Mouse (Mus musculus): ENCODE results near the gene Pimreg. TPM values are rescaled to one million over a fixed set of nuclear protein-coding genes. Genes with fewer than 3 reads are reported as not detected.

Gene Pimreg
- polyA plus RNA-seq, 1 experiment from 2014 or later = 2.8 TPM

- H3K27ac ChIP-seq = no peak overlapping the region
- H3K79me2 ChIP-seq (ENCODE audit: inconsistent target) = no peaks in the 10 kb centered on the region
- H3K36me3 ChIP-seq (ENCODE audit: inconsistent target) = no peaks in the 10 kb centered on the region
- WGBS (ENCODE audit: missing documents) = 86% methylated on average over 9 of the region's 9 CpGs
- H3K4me3 ChIP-seq (ENCODE audit: inconsistent target) = no peak overlapping the region
Measured at GRCm38 (mm10) chr11:72017253-72017601, 24.6 kb upstream of the Pimreg start.

GRCm38 (mm10) chr11:72021015-72021414, 20.8 kb upstream of the Pimreg start:
- no peak overlapping the region for H3K4me3 ChIP-seq (ENCODE audit: inconsistent target)
- no peaks in the 10 kb centered on the region for H3K79me2 ChIP-seq (ENCODE audit: inconsistent target)
- H3K36me3 ChIP-seq (ENCODE audit: inconsistent target) = no peaks in the 10 kb centered on the region
- WGBS (ENCODE audit: missing documents) = 75% methylated on average over 4 of the region's 4 CpGs
- H3K27ac ChIP-seq = no peak overlapping the region

- no peaks in the 10 kb centered on the region for H3K79me2 ChIP-seq (ENCODE audit: inconsistent target)
- no peak overlapping the region for H3K4me3 ChIP-seq (ENCODE audit: inconsistent target)
- WGBS (ENCODE audit: missing documents) = 95% methylated on average over 5 of the region's 6 CpGs
- H3K27ac ChIP-seq = no peak overlapping the region
- H3K36me3 ChIP-seq (ENCODE audit: inconsistent target) = no peaks in the 10 kb centered on the region
Measured at GRCm38 (mm10) chr11:72022827-72023226, 19.0 kb upstream of the Pimreg start.

- no peak overlapping the region for H3K4me3 ChIP-seq (ENCODE audit: inconsistent target)
- 22% methylated on average over 9 of the region's 10 CpGs for WGBS (ENCODE audit: missing documents)
Measured at GRCm38 (mm10) chr11:72023581-72023980, 18.3 kb upstream of the Pimreg start.

GRCm38 (mm10) chr11:72024193-72024781, 17.5 kb upstream of the Pimreg start:
- Histone ChIP-seq H3K36me3 (ENCODE audit: inconsistent target) (no peaks in the 10 kb centered on the region), H3K4me3 (ENCODE audit: inconsistent target) (no peak overlapping the region), H3K79me2 (ENCODE audit: inconsistent target) (no peaks in the 10 kb centered on the region), H3K27ac (no peak overlapping the region)
- 11% methylated on average over 5 of the region's 5 CpGs for WGBS (ENCODE audit: missing documents)

More at GRCm38 (mm10) chr11:72023581-72023980, 18.3 kb upstream of the Pimreg start:
- Histone ChIP-seq H3K27ac (no peak overlapping the region), H3K36me3 (ENCODE audit: inconsistent target) (no peaks in the 10 kb centered on the region), H3K79me2 (ENCODE audit: inconsistent target) (no peaks in the 10 kb centered on the region)

GRCm38 (mm10) chr11:72025843-72026242, 16.0 kb upstream of the Pimreg start:
- Histone ChIP-seq H3K36me3 (ENCODE audit: inconsistent target) (no peaks in the 10 kb centered on the region), H3K4me3 (ENCODE audit: inconsistent target) (no peak overlapping the region), H3K27ac (no peak overlapping the region), H3K79me2 (ENCODE audit: inconsistent target) (no peaks in the 10 kb centered on the region)
- WGBS (ENCODE audit: missing documents) = 32% methylated on average over 5 of the region's 5 CpGs

GRCm38 (mm10) chr11:72026516-72026915, 15.3 kb upstream of the Pimreg start:
- no peak overlapping the region for H3K4me3 ChIP-seq (ENCODE audit: inconsistent target)
- 89% methylated on average over 9 of the region's 9 CpGs for WGBS (ENCODE audit: missing documents)

GRCm38 (mm10) chr11:72027836-72028235, 14.0 kb upstream of the Pimreg start:
- Histone ChIP-seq H3K27ac (no peak overlapping the region), H3K4me3 (ENCODE audit: inconsistent target) (no peak overlapping the region), H3K36me3 (ENCODE audit: inconsistent target) (no peaks in the 10 kb centered on the region), H3K79me2 (ENCODE audit: inconsistent target) (no peaks in the 10 kb centered on the region)
- 92% methylated on average over 5 of the region's 9 CpGs for WGBS (ENCODE audit: missing documents)

More at GRCm38 (mm10) chr11:72026516-72026915, 15.3 kb upstream of the Pimreg start:
- H3K79me2 ChIP-seq (ENCODE audit: inconsistent target) = no peaks in the 10 kb centered on the region
- no peaks in the 10 kb centered on the region for H3K36me3 ChIP-seq (ENCODE audit: inconsistent target)
- no peak overlapping the region for H3K27ac ChIP-seq

- WGBS (ENCODE audit: missing documents) = 40% methylated on average over 22 of the region's 23 CpGs
- no peaks in the 10 kb centered on the region for H3K79me2 ChIP-seq (ENCODE audit: inconsistent target)
- no peaks in the 10 kb centered on the region for H3K36me3 ChIP-seq (ENCODE audit: inconsistent target)
- no peak overlapping the region for H3K4me3 ChIP-seq (ENCODE audit: inconsistent target)
- H3K27ac ChIP-seq = no peak overlapping the region
Measured at GRCm38 (mm10) chr11:72029143-72029542, 12.7 kb upstream of the Pimreg start.

- no peaks in the 10 kb centered on the region for H3K79me2 ChIP-seq (ENCODE audit: inconsistent target)
- 97% methylated on average over 7 of the region's 7 CpGs for WGBS (ENCODE audit: missing documents)
- no peak overlapping the region for H3K4me3 ChIP-seq (ENCODE audit: inconsistent target)
- H3K36me3 ChIP-seq (ENCODE audit: inconsistent target) = no peaks in the 10 kb centered on the region
- no peak overlapping the region for H3K27ac ChIP-seq
Measured at GRCm38 (mm10) chr11:72031353-72031752, 10.5 kb upstream of the Pimreg start.

GRCm38 (mm10) chr11:72032091-72032490, 9.7 kb upstream of the Pimreg start:
- Histone ChIP-seq H3K79me2 (ENCODE audit: inconsistent target) (no peaks in the 10 kb centered on the region), H3K36me3 (ENCODE audit: inconsistent target) (no peaks in the 10 kb centered on the region), H3K27ac (no peak overlapping the region), H3K4me3 (ENCODE audit: inconsistent target) (no peak overlapping the region)
- WGBS (ENCODE audit: missing documents) = 97% methylated on average over 4 of the region's 4 CpGs

- no peaks in the 10 kb centered on the region for H3K79me2 ChIP-seq (ENCODE audit: inconsistent target)
- 94% methylated on average over 3 of the region's 3 CpGs for WGBS (ENCODE audit: missing documents)
- no peak overlapping the region for H3K27ac ChIP-seq
- no peak overlapping the region for H3K4me3 ChIP-seq (ENCODE audit: inconsistent target)
- no peaks in the 10 kb centered on the region for H3K36me3 ChIP-seq (ENCODE audit: inconsistent target)
Measured at GRCm38 (mm10) chr11:72032589-72032988, 9.2 kb upstream of the Pimreg start.

- peaks cover under 1% of the 10 kb centered on the region; the same call in 1 of the 2 replicates for H3K79me2 ChIP-seq (ENCODE audit: inconsistent target)
- 71% methylated on average over 4 of the region's 4 CpGs for WGBS (ENCODE audit: missing documents)
- no peak within 1 kb of the TSS for H3K27ac ChIP-seq
- H3K36me3 ChIP-seq (ENCODE audit: inconsistent target) = no peaks in the 10 kb centered on the region
- no peak within 1 kb of the TSS for H3K4me3 ChIP-seq (ENCODE audit: inconsistent target)
Measured at GRCm38 (mm10) chr11:72037409-72037808, 4.4 kb upstream of the Pimreg start, which contains the start of gene Aipl1. Aipl1 (minus strand) TSS chr11:72037509.

GRCm38 (mm10) chr11:72037996-72038395, 3.8 kb upstream of the Pimreg start:
- WGBS (ENCODE audit: missing documents) = 6% methylated on average over 4 of the region's 4 CpGs
- no peak overlapping the region for H3K4me3 ChIP-seq (ENCODE audit: inconsistent target)
- peaks cover 6% of the 10 kb centered on the region for H3K79me2 ChIP-seq (ENCODE audit: inconsistent target)
- H3K27ac ChIP-seq = no peak overlapping the region
- H3K36me3 ChIP-seq (ENCODE audit: inconsistent target) = no peaks in the 10 kb centered on the region

GRCm38 (mm10) chr11:72039599-72040386, 2.0 kb upstream of the Pimreg start:
- no peak overlapping the region for H3K4me3 ChIP-seq (ENCODE audit: inconsistent target)
- no peak overlapping the region for H3K27ac ChIP-seq
- H3K79me2 ChIP-seq (ENCODE audit: inconsistent target) = peaks cover 18% of the 10 kb centered on the region
- H3K36me3 ChIP-seq (ENCODE audit: inconsistent target) = no peaks in the 10 kb centered on the region
- 79% methylated on average over 16 of the region's 16 CpGs for WGBS (ENCODE audit: missing documents)

All from macrophage (primary cell).